Mouse (Mus musculus): ENCODE measurements at regions not wholly inside any gene's neighbourhood (a gene's known extent, or its start where the extent isn't known, plus 50 kb on each side); places are given as distances from the start of the nearest gene placed in this dataset.

DNA sequence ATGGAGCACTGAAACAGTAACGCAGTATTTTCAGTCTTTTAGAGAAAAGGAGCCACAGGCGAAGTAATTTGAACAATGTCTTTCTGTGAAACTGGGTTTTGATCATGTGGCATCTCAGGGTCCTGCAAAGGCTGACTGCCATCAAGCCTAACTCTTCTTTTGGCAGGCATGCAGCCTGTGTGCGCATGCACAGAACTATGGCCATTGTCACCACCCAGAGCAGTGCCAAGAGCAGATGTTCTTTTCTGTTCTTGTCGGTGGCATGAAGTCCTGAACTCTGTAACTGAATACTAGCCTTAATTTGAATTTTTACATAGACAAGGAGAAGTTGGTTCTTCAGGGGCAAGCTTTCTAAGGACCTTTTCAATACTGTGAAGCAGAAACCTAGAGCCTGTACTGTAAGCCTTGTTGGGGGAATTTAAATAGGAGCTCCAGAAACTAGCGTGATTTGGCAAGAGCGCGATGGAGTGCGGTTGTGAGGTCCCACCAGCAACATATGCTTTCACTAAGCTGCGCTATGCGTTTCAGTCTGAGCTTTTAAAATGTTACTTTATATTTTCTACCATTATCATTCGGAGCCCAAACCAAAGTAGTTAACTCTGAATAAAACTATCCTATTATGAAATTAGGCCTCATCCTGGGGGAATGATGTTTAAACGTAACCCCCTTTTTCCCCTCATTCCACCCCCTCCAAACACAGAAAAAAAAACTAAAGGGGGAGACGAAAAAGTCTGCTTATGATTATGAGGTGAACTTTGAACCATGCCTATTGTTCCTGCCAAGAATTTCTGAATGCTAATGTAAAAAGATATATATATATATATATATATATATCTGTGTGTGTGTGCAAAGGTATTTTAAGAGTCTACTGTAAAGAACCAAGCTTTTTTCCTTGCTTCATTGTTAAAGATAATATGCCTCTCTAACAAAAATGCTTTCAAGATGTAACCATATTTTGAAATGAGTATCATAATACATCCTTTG lies 606.3 kb downstream of the Nfib start:
- H3K9ac ChIP-seq (ENCODE audit: insufficient read depth, low read depth, low read length, poor library complexity, severe bottlenecking): no peak overlapping the region
- no peaks in the 10 kb centered on the region for H3K4me1 ChIP-seq (ENCODE audit: control insufficient read depth in 2 of 2, insufficient read depth in 2 of 2, low read length in 2 of 2, poor library complexity in 1 of 2)
- TF ChIP-seq CHD2 (IDR thresholded peaks at IDR 0.05; ENCODE audit: low read depth, low read length) (no peak), HCFC1 (IDR thresholded peaks at IDR 0.05; ENCODE audit: borderline replicate concordance, insufficient read depth, low read length) (no peak), ZC3H11A (IDR thresholded peaks at IDR 0.05; ENCODE audit: borderline replicate concordance, low read depth, low read length) (no peak), ZNF384 (IDR thresholded peaks at IDR 0.05; ENCODE audit: low read depth, low read length) (no peak), MAFK (IDR thresholded peaks at IDR 0.05; ENCODE audit: insufficient read depth, low read depth, low read length) (no peak)
- H3K4me3 ChIP-seq (ENCODE audit: insufficient read depth in 1 of 2, low read depth in 1 of 2, low read length in 2 of 2, poor library complexity in 1 of 2, severe bottlenecking in 1 of 2): no peak overlapping the region
- DNase-seq (ENCODE audit: low read depth, low spot score): no peak
- in situ Hi-C loops (cut with MboI; ENCODE audit: low sequenced_read_pairs in 2 of 2, unreplicated experiment in 2 of 2): no loop called here
- no peaks in the 10 kb centered on the region for H3K9me3 ChIP-seq (ENCODE audit: control insufficient read depth, insufficient read depth, low read depth, low read length)
- no peaks in the 10 kb centered on the region for H3K36me3 ChIP-seq (ENCODE audit: control insufficient read depth, insufficient read depth, low read length, poor library complexity, severe bottlenecking)
- H3K27ac ChIP-seq (ENCODE audit: insufficient read depth, low read depth, low read length, poor library complexity, severe bottlenecking): no peak overlapping the region

DNA sequence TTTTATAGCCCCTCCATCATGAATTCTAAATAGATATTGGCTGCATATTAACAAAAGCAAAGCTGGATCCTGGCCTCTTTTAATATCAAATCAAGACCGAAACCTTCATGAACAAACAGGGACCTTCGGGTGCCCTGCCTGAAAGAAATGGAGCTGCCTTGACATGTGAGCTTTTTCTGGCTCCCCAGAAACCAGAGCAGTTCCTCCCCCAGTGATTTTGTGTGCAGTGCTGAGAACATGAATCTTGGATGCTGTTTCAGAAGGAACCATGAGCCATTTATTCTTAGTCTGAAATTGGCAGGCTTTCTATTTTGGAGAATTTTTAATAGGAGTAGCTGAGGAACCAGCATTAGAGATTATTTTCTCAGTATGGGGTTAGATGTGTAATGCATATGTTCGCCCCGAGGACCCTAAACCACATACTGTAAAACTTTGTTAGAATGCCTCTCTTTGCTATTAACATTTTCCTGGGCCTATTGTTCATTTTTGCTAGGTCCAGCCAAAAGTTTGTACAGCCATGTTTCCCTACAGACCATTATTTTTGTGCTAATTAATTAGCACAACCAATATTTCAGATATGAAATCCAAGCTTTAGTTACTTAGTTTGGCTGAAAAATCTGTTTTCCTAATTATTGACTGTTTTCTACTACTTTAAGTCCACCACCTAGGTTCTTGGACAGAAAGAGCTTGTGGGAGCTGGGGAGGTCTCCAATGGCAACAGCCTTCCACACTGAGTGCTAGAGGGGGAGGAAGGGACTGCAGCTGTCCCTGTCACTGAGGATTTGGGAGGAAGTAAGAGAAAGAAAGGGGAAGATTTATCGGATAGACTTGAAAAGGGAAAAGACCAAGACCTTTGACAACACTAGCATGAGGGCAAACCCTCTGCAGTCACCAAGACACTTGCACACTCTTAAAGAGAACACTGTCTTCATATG lies 613.0 kb downstream of the Nfib start:
- no peak for DNase-seq (ENCODE audit: low read depth, low spot score)
- no peaks in the 10 kb centered on the region for H3K36me3 ChIP-seq (ENCODE audit: control insufficient read depth, insufficient read depth, low read length, poor library complexity, severe bottlenecking)
- no peak overlapping the region for H3K4me3 ChIP-seq (ENCODE audit: insufficient read depth in 1 of 2, low read depth in 1 of 2, low read length in 2 of 2, poor library complexity in 1 of 2, severe bottlenecking in 1 of 2)
- in situ Hi-C loops (cut with MboI; ENCODE audit: low sequenced_read_pairs in 2 of 2, unreplicated experiment in 2 of 2): no loop called here
- H3K27ac ChIP-seq (ENCODE audit: insufficient read depth, low read depth, low read length, poor library complexity, severe bottlenecking): no peak overlapping the region
- H3K4me1 ChIP-seq (ENCODE audit: control insufficient read depth in 2 of 2, insufficient read depth in 2 of 2, low read length in 2 of 2, poor library complexity in 1 of 2): no peaks in the 10 kb centered on the region
- H3K9ac ChIP-seq (ENCODE audit: insufficient read depth, low read depth, low read length, poor library complexity, severe bottlenecking): no peak overlapping the region
- no peaks in the 10 kb centered on the region for H3K9me3 ChIP-seq (ENCODE audit: control insufficient read depth, insufficient read depth, low read depth, low read length)
- TF ChIP-seq ZNF384 (IDR thresholded peaks at IDR 0.05; ENCODE audit: low read depth, low read length) (no peak), MAFK (IDR thresholded peaks at IDR 0.05; ENCODE audit: insufficient read depth, low read depth, low read length) (no peak), ZC3H11A (IDR thresholded peaks at IDR 0.05; ENCODE audit: borderline replicate concordance, low read depth, low read length) (no peak), CHD2 (IDR thresholded peaks at IDR 0.05; ENCODE audit: low read depth, low read length) (no peak), HCFC1 (IDR thresholded peaks at IDR 0.05; ENCODE audit: borderline replicate concordance, insufficient read depth, low read length) (no peak)

DNA sequence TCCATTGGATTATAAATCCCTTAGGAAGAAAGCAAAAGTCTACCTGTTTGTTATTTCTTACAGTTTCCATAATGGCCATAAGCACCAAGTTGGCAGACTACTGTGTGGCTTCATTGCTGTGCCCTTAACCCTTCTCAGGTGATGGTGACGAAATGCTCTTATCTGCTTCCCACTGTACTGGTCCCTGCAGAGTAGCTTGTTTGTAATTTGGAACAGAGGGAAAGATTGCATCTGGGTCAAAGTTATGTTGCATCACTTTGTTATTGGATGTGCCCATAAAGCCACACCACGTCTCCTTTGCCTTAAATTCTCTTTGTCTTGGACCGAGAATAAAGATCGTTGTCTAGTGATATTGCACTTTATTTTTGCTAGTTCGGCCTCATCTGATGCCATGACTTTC lies 615.9 kb downstream of the Nfib start:
- no peak overlapping the region for H3K4me3 ChIP-seq (ENCODE audit: insufficient read depth in 1 of 2, low read depth in 1 of 2, low read length in 2 of 2, poor library complexity in 1 of 2, severe bottlenecking in 1 of 2)
- H3K36me3 ChIP-seq (ENCODE audit: control insufficient read depth, insufficient read depth, low read length, poor library complexity, severe bottlenecking): no peaks in the 10 kb centered on the region
- no peak for DNase-seq (ENCODE audit: low read depth, low spot score)
- TF ChIP-seq ZC3H11A (IDR thresholded peaks at IDR 0.05; ENCODE audit: borderline replicate concordance, low read depth, low read length) (no peak), ZNF384 (IDR thresholded peaks at IDR 0.05; ENCODE audit: low read depth, low read length) (no peak), CHD2 (IDR thresholded peaks at IDR 0.05; ENCODE audit: low read depth, low read length) (no peak), HCFC1 (IDR thresholded peaks at IDR 0.05; ENCODE audit: borderline replicate concordance, insufficient read depth, low read length) (no peak), MAFK (IDR thresholded peaks at IDR 0.05; ENCODE audit: insufficient read depth, low read depth, low read length) (no peak)
- no peaks in the 10 kb centered on the region for H3K4me1 ChIP-seq (ENCODE audit: control insufficient read depth in 2 of 2, insufficient read depth in 2 of 2, low read length in 2 of 2, poor library complexity in 1 of 2)
- in situ Hi-C loops (cut with MboI; ENCODE audit: low sequenced_read_pairs in 2 of 2, unreplicated experiment in 2 of 2): no loop called here
- H3K9ac ChIP-seq (ENCODE audit: insufficient read depth, low read depth, low read length, poor library complexity, severe bottlenecking): no peak overlapping the region
- H3K9me3 ChIP-seq (ENCODE audit: control insufficient read depth, insufficient read depth, low read depth, low read length): no peaks in the 10 kb centered on the region
- no peak overlapping the region for H3K27ac ChIP-seq (ENCODE audit: insufficient read depth, low read depth, low read length, poor library complexity, severe bottlenecking)

DNA sequence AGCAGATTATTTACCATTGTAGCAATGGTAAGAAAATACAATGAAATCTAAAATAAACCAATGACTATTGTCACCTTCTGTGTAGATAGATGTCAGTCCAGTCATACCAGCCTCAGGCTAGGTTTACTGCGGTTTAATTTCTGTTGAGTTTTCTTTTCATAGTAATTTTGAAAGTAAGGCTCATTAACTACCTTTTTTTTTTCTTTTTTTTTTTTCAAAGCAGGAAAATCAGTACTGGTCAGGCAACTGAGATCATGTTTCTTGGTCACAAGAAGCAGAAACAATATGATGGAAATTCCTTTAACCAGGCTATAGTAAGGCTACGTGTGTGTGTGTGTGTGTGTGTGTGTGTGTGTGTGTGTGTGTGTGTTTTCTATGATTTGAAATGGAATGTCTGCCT lies 622.0 kb downstream of the Nfib start:
- H3K9ac ChIP-seq (ENCODE audit: insufficient read depth, low read depth, low read length, poor library complexity, severe bottlenecking): no peak overlapping the region
- DNase-seq (ENCODE audit: low read depth, low spot score): no peak
- TF ChIP-seq ZC3H11A (IDR thresholded peaks at IDR 0.05; ENCODE audit: borderline replicate concordance, low read depth, low read length) (no peak), CHD2 (IDR thresholded peaks at IDR 0.05; ENCODE audit: low read depth, low read length) (no peak), ZNF384 (IDR thresholded peaks at IDR 0.05; ENCODE audit: low read depth, low read length) (no peak), HCFC1 (IDR thresholded peaks at IDR 0.05; ENCODE audit: borderline replicate concordance, insufficient read depth, low read length) (no peak), MAFK (IDR thresholded peaks at IDR 0.05; ENCODE audit: insufficient read depth, low read depth, low read length) (no peak)
- no peaks in the 10 kb centered on the region for H3K36me3 ChIP-seq (ENCODE audit: control insufficient read depth, insufficient read depth, low read length, poor library complexity, severe bottlenecking)
- in situ Hi-C loops (cut with MboI; ENCODE audit: low sequenced_read_pairs in 2 of 2, unreplicated experiment in 2 of 2): no loop called here
- peak overlapping the region; percentile 12 to 46; a peak in 3 of 4 replicates for H3K4me3 ChIP-seq (ENCODE audit: insufficient read depth in 1 of 2, low read depth in 1 of 2, low read length in 2 of 2, poor library complexity in 1 of 2, severe bottlenecking in 1 of 2)
- H3K9me3 ChIP-seq (ENCODE audit: control insufficient read depth, insufficient read depth, low read depth, low read length): no peaks in the 10 kb centered on the region
- no peak overlapping the region for H3K27ac ChIP-seq (ENCODE audit: insufficient read depth, low read depth, low read length, poor library complexity, severe bottlenecking)
- no peaks in the 10 kb centered on the region for H3K4me1 ChIP-seq (ENCODE audit: control insufficient read depth in 2 of 2, insufficient read depth in 2 of 2, low read length in 2 of 2, poor library complexity in 1 of 2)
